Mouse (Mus musculus) heart, adult 2 months (tissue): ENCODE data around the gene Rdm1. TPM values are rescaled to one million over a fixed set of nuclear protein-coding genes. Genes with fewer than 3 reads are reported as not detected.
"Not testable (repeated sequence)": the region's sequence is repeated elsewhere in the genome, so short reads cannot be mapped to it uniquely, and the experiment has no call there.

Source experiments
- DNase-seq, 2 experiments: peaks; one replicate each; pipeline ENCODE4 v3.0.0; 2021
- H3K27ac ChIP-seq: fragments of 200-600 bp; 2 replicates; pipeline ENCODE4 v1.8.1; 2022
- H3K27me3 ChIP-seq: fragments of 200-500 bp; 2 replicates; pipeline ENCODE4 v1.6.1; 2012; ENCODE audit warnings: mild to moderate bottlenecking, low read length, inconsistent platforms, mixed read lengths; ENCODE audit not compliant: control insufficient read depth, insufficient read depth
- H3K36me3 ChIP-seq: fragments of 200-500 bp; 2 replicates; pipeline ENCODE4 v1.6.1; 2012; ENCODE audit warnings: low read length, inconsistent platforms; ENCODE audit not compliant: control insufficient read depth, insufficient read depth
- H3K4me1 ChIP-seq: fragments of 200-500 bp; 2 replicates; pipeline ENCODE4 v1.6.1; 2011; ENCODE audit warnings: low read length; ENCODE audit not compliant: control insufficient read depth, insufficient read depth
- H3K4me3 ChIP-seq: fragments of 200-600 bp; 2 replicates; pipeline ENCODE4 v1.8.1; 2022
- H3K79me2 ChIP-seq: fragments of 200-500 bp; replicated peaks from 2 replicates; pipeline ENCODE4 v1.6.1; 2012; ENCODE audit warnings: mild to moderate bottlenecking, inconsistent platforms, low read length, moderate library complexity, mixed read lengths; ENCODE audit not compliant: control insufficient read depth, insufficient read depth
- H3K9ac ChIP-seq: fragments of 200-500 bp; 2 replicates; pipeline ENCODE4 v1.6.1; 2012; ENCODE audit warnings: low read depth, mild to moderate bottlenecking, control low read depth, inconsistent platforms, low read length, mixed read lengths
- CTCF ChIP-seq: fragments of 200-600 bp; IDR thresholded peaks from 2 replicates; pipeline ENCODE4 v1.8.1; 2022; ENCODE audit warnings: antibody characterized with exemption, mild to moderate bottlenecking, moderate library complexity
- EP300 ChIP-seq: fragments of 200-500 bp; IDR thresholded peaks from 2 replicates; pipeline ENCODE4 v1.6.1; 2011; ENCODE audit warnings: low read depth, low read length, control low read depth; ENCODE audit not compliant: insufficient read depth
- POLR2A ChIP-seq: fragments of 200-500 bp; IDR thresholded peaks from 2 replicates; pipeline ENCODE4 v1.6.1; 2011; ENCODE audit warnings: mild to moderate bottlenecking, low read depth, low read length, control low read depth; ENCODE audit not compliant: insufficient read depth
- WGBS: fragments of 180-500 bp; shearing (Covaris S2); methylation state at CpG from one replicate; pipeline ENCODE4 v1.1.7; 2018; 5-methylcytosine and 5-hydroxymethylcytosine counted together
- intact Hi-C: fragments of 180-260 bp; cut with DNase I; formaldehyde crosslinking; loops from one replicate; pipeline ENCODE4 v1.15.1; 2025
- long read RNA-seq: library from polyadenylated mRNA; stranded (forward); transcript quantifications from one replicate; pipeline ENCODE4 v2.0.0, GENCODE M21; 2021
- polyA plus RNA-seq: library from polyadenylated mRNA; depleted of rRNA; stranded (reverse); fragments of >200 nt; gene quantifications from 2 replicates; pipeline ENCODE4 v1.2.3, GENCODE M21; 2012; rRNA removed
- total RNA-seq, 2 experiments: library from RNA; stranded (reverse); gene quantifications; 2 replicates each; pipeline ENCODE4 v1.2.3; 2021

Rdm1 gene
- total RNA-seq = 10 to 100 TPM; 45.6 to 49.5 TPM
- polyA plus RNA-seq = 42.3 and 49.8 TPM in 2 replicates
- long read RNA-seq, transcript Rdm1-201 (7 exons, 1,124 nt) = major isoform, 47 of 48 reads
- long read RNA-seq, partial matches to known transcripts = 1 of 48 reads
- long read RNA-seq, other reads (novel, unspliced or antisense) = 0 of 48 reads

- H3K4me1 ChIP-seq = no peaks in the 10 kb centered on the region
- peak within 1 kb of the TSS; percentile 91 for H3K27ac ChIP-seq
- peak within 1 kb of the TSS; percentile 92 for H3K9ac ChIP-seq
- H3K79me2 ChIP-seq = no peaks in the 10 kb centered on the region
- peak; percentile 81 to 86 for DNase-seq
- TF ChIP-seq POLR2A = peak; percentile 91
- TF ChIP-seq CTCF = no peak
- peak; percentile 75; the same call in 1 of the 2 replicates for TF ChIP-seq EP300
- no peaks in the 10 kb centered on the region for H3K36me3 ChIP-seq
- intact Hi-C loops = loop anchor here (2.0 kb wide), 1 partner anchor 74 kb away; the partner anchor contains the start of gene Nbr1
- H3K4me3 ChIP-seq = peak within 1 kb of the TSS; percentile 66
- H3K27me3 ChIP-seq = no peaks in the 10 kb centered on the region
- under 1% methylated on average over 34 of the region's 34 CpGs for WGBS
Measured at GRCm38 (mm10) chr11:101626995-101627856, at the start of gene Rdm1. Rdm1 (plus strand) TSS chr11:101627195.

GRCm38 (mm10) chr11:101581081-101581764 is 45.8 kb upstream of the Rdm1 start:
- 64% methylated on average over 6 of the region's 6 CpGs for WGBS
- H3K9ac ChIP-seq = no peak overlapping the region
- H3K79me2 ChIP-seq = no peaks in the 10 kb centered on the region
- no peak for TF ChIP-seq CTCF
- TF ChIP-seq EP300 = no peak
- no peaks in the 10 kb centered on the region; the same call in 1 of the 2 replicates for H3K36me3 ChIP-seq
- intact Hi-C loops = no loop called here
- H3K27me3 ChIP-seq = no peaks in the 10 kb centered on the region
- H3K27ac ChIP-seq = no peak overlapping the region
- H3K4me1 ChIP-seq = peaks cover 4% of the 10 kb centered on the region
- no peak overlapping the region for H3K4me3 ChIP-seq
- DNase-seq = no peak

GRCm38 (mm10) chr11:101582054-101583035 is 44.6 kb upstream of the Rdm1 start, which contains the start of gene Tmem106a:
Tmem106a (plus strand) TSS chr11:101582242.
- DNase-seq = peak; percentile 76
- 17% methylated on average over 31 of the region's 31 CpGs for WGBS
- Histone ChIP-seq H3K4me1 (peaks cover 4% of the 10 kb centered on the region), H3K36me3 (no peaks in the 10 kb centered on the region; the same call in 1 of the 2 replicates), H3K27ac (peak within 1 kb of the TSS; percentile 82), H3K4me3 (peak within 1 kb of the TSS; percentile 76), H3K27me3 (no peaks in the 10 kb centered on the region), H3K79me2 (no peaks in the 10 kb centered on the region), H3K9ac (peak within 1 kb of the TSS; percentile 76)
- TF ChIP-seq EP300 = no peak
- TF ChIP-seq POLR2A = peak; percentile 59
- intact Hi-C loops = no loop called here

- intact Hi-C loops = no loop called here
- H3K4me3 ChIP-seq = no peak overlapping the region
- no peaks in the 10 kb centered on the region for H3K79me2 ChIP-seq
- no peak overlapping the region for H3K27ac ChIP-seq
- peaks cover 4% of the 10 kb centered on the region for H3K4me1 ChIP-seq
- H3K36me3 ChIP-seq = no peaks in the 10 kb centered on the region; the same call in 1 of the 2 replicates
- DNase-seq = no peak
- no peaks in the 10 kb centered on the region for H3K27me3 ChIP-seq
- 67% methylated on average over 2 of the region's 2 CpGs for WGBS
- no peak for TF ChIP-seq CTCF
- TF ChIP-seq EP300 = no peak
- TF ChIP-seq POLR2A = no peak
- H3K9ac ChIP-seq = no peak overlapping the region
Measured at GRCm38 (mm10) chr11:101583205-101583604, 43.8 kb upstream of the Rdm1 start.

GRCm38 (mm10) chr11:101585031-101585430 is 42.0 kb upstream of the Rdm1 start:
- DNase-seq, H3K79me2 ChIP-seq, H3K4me3 ChIP-seq, H3K4me1 ChIP-seq, intact Hi-C loops, H3K27me3 ChIP-seq, H3K9ac ChIP-seq, H3K27ac ChIP-seq, H3K36me3 ChIP-seq: not testable (repeated sequence)
- 94% methylated on average over 1 of the region's 1 CpGs for WGBS
